Mouse (Mus musculus): ENCODE data around the gene Rfc4.
"Not testable (repeated sequence)": the region's sequence is repeated elsewhere in the genome, so short reads cannot be mapped to it uniquely, and the experiment has no call there.

Rfc4 gene

DNA sequence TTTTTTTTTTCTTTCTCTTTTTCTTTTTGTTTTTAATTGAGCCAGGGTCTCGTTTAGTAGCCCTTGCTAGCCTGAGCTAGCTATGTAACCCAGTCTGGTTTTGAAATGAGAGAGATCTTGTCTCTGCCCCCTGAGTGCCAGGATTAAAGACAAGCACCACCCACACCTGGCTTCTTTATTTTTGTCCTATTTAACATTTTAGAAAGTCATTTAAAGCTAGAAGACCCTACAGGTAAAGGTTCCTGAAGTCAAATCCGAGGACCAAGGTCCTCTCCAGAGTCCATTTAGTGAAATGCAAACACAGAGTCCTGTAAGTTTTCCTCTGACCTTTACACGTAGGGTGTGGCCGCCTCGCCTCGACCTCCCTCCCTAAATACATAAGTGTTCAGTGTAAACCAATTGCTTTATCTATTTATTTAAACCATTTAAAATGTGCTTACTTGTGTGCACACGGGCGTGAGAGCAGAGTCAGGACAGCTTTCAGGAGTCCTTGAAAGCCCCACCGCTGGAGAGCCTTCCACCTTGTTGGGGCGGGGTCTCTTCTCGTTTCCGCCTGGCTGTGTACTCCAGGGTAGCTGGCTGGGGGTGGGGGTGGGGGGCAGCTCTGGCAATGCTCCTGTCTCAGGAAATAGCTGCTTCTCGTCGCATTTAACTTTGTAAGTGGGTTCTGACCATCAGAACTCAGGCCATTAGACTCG lies 25.0 kb downstream of the Rfc4 start:
- DNase-seq (ENCODE audit: low spot score): no peak

DNA sequence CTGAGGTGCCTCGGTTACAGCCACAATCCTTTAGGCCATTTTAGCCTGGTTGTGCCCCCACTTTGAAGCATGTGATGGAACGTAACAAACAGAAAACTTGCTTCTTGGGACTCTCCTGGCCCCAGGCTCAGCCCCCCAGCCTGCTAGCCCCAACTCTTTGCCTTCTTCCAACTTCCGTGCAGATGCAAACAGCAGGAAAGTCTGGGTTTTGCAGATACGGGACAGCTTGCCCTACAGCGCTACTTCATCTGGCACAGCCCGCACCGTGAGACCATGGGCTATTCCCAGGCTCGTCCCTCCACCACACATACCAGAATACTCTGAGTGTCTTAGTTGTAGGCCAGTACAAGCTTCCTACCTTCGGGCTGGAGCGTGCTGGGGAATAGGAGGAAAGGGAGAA lies 26.9 kb downstream of the Rfc4 start:
- no peak for DNase-seq (ENCODE audit: low spot score)

DNA sequence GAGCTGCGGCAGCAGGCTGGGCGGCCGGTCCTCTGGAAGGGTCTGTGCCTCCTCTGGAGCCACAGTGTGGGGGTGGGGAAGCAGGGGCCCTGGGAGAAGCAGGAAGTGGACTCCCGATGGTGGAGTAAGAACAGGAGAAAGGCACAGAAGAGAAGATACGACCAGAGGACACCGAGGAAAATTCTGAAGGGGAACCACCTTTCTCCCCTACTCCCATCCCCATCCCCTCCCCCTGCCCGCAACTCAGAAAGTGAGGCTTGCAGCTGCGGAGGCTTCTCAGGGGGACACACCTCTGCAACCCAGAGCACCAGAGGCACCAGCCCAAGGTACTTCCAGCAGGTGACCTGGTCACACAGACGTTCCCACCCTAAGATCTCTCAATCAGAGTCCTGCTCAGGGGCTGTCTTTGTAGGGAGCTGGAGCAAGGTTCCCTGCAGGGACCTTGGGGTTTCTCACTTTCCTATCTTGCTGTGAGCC lies 27.4 kb downstream of the Rfc4 start:
- peak; percentile 74 for DNase-seq (ENCODE audit: low spot score)

DNA sequence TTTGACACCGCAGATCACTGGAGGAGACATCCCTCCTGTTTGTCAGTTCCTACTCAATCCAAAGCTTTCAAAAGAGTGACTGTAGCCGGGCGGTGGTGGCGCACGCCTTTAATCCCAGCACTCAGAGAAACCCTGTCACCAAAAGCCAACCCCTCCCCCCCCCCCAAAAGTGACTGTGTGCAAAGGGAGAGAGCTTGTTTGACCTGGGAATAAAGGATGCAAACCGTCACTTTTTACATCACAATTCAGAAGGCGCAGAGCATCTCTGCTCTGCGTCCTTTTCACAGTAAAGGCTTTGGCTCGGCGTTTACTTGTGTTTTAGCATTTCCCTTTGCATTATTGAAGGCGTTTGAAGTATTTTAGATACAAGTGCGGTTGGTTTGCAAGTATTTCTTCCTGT lies 27.9 kb downstream of the Rfc4 start:
- no peak for DNase-seq (ENCODE audit: low spot score)

DNA sequence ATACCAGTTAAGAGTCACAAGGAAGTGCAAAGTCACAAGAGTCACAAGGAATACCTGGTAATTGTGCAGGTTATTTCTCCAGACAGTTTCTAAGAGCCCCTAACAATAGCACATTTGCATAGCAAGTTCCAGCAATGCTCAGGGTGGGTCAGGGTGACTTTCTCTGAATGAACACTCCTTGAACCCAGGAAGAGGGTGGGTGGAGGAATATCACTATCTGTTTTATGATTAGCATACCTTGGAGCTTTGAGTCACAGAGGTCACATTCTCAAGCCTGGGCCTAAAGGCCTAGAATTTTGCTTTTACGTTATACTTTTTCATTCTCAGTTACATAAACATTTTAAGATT lies 29.5 kb downstream of the Rfc4 start:
- not testable (repeated sequence) for DNase-seq (ENCODE audit: low spot score)

DNA sequence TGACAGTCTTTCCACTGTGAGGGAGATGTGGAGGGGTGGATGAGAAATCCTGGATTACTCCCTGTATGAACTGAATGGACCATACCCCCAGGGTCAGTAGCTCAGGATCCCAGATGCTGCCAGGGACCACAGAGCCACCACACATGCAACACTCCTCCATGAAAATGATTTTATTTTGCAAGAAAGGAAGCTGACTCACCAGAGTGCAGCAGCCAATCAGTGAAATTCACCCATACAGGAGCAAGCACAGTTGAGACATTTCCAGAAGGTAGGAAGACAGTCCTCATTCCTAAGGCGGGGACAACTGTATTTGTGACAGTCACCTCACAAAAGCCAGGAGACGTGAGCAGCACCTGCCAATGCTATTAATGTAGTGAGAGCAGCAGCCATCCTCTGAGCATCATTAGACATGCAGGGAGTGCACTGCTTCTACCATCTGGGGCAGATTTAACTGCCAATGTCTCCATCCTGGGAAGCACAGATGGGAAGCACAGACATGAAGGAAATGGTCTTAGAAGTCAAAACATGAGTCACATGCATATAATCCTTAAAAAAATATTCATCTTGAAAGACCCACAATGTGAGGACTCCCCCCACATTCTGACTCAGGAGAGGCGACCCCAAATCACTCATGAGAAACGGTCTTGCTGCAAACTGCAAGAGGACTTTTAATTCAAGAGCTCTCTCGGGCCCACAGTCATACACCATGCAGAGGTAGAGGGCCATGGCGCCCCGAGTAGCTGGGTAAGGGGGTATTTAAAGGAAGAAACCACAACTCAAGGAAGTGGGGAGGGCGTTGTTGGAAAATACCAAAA lies 30.0 kb downstream of the Rfc4 start:
- DNase-seq (ENCODE audit: low spot score): not testable (repeated sequence)

DNA sequence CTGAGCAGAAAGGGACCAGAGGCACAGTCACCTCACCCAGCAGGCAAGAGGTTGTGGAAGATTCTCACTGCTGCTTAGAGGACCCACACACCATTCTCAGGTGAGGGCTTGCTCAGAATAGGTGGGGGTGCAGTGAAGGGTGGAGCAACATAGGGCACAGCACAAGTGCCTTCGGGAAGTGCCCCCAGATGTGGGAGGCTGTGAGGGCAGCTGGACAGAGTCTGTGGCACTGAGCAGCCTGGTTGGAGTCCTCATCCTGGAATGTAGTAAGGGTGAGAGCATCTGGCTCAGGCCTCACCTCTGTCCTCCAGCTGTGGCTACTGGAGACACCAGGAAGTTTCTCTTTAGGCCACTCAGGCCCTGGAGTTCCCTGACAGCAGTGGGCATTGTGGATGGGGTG lies 30.7 kb downstream of the Rfc4 start:
- not testable (repeated sequence) for DNase-seq (ENCODE audit: low spot score)

DNA sequence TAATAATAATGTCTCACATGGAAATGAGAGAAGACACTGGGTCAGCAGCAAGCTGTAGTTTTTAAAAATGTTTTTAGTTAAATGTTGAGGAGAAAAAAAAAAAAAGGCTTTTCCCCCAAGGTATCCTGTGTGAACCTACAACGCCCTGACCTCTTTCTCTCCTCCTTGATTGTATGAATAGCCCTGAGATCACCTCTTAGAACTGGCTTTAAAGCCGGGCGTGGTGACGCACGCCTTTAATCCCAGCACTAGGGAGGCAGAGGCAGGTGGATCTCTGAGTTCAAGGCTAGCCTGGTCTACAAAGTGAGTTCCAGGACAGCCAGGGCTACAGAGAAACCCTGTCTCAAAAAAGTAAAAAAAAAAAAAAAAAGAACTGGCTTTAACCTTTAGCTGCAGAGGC lies 32.0 kb downstream of the Rfc4 start:
- not testable (repeated sequence) for DNase-seq (ENCODE audit: low spot score)

DNA sequence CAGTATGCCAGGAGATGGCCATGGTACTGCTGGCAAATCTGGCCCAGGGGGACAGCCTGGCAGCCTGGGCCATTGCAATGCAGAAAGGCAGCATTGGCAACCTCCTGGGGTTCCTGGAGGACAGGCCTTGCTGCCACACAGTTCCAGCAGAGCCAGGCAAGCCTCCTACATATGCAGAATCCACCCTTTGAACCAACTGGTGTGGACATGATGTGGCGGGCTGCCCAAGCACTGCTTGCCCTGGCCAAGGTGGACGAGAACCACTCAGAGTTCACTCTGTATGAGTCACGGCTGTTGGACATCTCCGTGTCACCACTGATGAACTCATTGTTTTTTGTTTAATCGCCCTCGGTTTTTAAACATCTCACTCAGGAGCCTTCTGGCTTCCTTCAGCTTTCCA lies 33.4 kb downstream of the Rfc4 start:
- no peak for DNase-seq (ENCODE audit: low spot score)

DNA sequence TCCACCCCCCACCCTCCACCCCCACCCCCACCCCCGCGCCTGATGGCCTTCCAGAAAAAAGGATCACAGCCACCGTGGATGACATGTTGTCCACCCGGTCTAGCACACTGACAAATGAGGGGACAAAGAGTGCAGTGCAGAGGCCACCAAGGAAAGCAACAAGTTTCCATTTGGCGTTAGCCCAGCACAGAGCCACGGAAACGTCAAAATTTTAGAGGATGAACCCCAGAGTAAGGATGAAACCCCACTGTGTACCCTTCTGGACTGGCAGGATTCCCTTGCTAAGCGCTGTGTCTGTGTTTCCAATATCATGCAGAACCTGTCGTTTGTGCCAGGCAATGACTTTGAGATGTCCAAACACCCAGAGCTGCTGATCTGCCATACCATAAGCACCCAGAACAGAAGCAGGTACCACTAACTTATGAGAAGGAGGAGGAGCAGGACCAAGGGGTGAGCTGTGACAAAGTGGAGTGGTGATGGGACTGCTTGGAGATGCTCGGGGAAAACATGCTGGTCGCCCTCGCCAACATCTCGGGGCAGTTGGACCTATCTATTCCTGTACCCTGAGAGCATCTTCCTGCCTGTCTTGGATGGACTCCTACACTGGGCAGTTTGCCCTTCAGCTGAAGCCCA lies 34.1 kb downstream of the Rfc4 start:
- DNase-seq (ENCODE audit: low spot score): no peak

DNA sequence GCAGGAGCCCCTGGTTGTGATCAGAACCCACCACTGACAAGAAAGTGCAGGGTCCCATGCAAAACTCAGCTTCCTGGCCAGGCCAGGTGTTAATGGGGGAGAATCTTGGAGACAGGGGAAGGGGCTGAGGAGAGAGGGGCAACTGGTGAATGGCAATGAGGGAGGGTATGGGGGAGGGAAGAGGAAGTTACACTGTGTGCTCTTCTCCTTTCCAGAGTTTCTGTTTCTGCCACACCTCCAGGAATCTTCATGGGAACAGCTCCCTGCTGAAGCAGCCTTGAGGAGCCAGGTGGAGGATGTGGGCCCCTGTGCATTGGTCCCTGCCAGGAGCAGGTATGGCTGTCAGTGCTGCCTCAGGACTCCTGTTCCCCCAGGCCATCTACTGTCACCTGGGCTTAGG lies 36.2 kb downstream of the Rfc4 start:
- DNase-seq (ENCODE audit: low spot score): not testable (repeated sequence)

DNA sequence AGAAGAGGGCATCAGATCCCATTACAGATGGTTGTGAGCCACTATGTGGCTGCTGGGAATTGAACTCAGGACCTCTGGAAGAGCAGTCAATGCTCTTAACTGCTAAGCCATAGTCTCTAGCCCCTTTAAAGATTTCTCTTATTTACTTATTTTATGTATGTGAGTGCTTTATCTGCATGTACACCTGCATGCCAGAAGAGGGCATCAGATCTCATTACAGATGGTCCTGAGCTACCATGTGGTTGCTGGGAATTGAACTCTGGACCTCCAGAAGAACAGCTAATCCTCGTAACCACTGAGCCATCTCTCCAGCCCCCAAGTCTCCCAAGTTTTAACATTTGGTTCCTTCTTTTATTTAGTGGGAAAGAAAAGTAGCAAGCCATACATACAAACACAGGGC lies 39.0 kb downstream of the Rfc4 start:
- not testable (repeated sequence) for DNase-seq (ENCODE audit: low spot score)

DNA sequence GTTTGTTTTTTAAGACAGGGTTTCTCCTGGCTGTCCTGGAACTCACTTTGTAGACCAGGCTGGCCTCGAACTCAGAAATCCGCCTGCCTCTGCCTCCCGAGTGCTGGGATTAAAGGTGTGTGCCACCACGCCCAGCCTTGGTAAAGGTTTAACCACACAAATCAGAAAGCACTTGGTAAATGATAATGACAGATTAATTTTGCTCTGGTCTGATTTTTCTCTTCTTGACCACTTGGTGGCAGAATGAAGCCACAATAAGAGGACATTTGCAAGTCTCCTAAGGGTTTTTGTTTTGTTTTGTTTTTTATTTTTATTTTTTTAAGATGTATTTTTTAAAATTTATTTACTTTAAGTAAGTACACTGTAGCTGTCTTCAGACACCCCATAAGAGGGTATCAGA lies 39.8 kb downstream of the Rfc4 start:
- not testable (repeated sequence) for DNase-seq (ENCODE audit: low spot score)

DNA sequence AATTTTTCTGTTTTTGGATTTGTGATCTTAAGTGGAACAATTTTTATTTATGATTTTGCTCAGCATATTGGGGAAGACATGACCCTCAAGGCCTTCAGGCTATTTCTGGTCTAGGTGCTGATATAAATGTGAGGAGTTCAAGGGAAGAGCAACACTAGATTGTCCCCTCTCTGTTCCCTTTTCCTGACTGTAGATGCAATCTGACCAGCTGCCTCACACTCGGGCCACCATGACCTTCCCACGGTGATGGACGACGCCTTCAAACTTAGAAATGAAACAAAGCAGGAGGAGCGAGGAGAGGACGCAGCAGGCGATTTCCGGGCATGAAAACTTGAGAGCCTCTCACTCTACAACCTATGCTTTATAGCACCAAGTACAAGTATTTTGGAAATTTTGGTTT lies 40.4 kb downstream of the Rfc4 start:
- DNase-seq (ENCODE audit: low spot score): not testable (repeated sequence)

DNA sequence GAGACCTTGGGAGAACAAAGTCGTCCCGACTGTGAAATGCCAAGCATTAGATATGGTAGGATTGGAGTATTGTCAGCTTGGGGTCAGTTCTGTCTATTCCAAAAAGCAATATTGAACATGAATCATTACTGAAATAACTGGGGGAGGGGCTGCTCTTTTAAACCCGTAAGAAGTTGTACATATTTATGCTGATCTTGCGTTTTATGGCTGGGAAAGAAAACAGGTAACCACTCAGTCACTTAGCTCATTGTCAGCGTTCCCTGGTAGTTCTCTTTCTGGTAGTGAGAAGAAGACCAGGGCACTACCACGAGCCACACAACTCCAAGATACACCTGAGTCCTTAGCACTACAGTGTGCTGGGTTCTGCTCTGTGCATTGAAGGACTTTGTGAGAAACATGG lies 50.0 kb downstream of the Rfc4 start:
- not testable (repeated sequence) for DNase-seq (ENCODE audit: low spot score)

All from testis, postnatal 10 days (tissue).